Mouse (Mus musculus): ENCODE measurements around the gene Ggn. TPM values are rescaled to one million over a fixed set of nuclear protein-coding genes. Genes with fewer than 3 reads are reported as not detected.
"Not testable (repeated sequence)": the region's sequence is repeated elsewhere in the genome, so short reads cannot be mapped to it uniquely, and the experiment has no call there.

Ggn gene
- total and polyA plus RNA-seq, 3 experiments: 1.1 to 3.8 (median 1.7) TPM

DNA sequence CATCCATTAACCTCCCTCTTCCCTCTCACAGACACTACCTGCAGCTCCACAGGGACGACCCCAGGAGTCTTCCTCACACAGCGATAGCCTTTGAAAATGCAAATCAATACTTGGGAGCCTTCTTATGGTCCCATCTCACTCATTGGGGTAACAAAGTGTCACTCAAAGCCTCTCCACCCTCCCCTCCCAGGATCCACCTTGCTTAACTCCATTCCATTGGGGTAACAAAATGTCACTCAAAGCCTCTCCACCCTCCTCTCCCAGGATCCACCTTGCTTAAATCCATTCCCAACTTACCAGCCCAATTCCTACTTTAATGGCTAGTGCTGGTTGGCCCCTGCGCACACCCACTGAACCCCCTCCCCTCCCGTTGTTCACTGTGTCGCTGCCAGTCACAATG, 11.7 kb upstream of the Ggn start:
- no peak for DNase-seq

DNA sequence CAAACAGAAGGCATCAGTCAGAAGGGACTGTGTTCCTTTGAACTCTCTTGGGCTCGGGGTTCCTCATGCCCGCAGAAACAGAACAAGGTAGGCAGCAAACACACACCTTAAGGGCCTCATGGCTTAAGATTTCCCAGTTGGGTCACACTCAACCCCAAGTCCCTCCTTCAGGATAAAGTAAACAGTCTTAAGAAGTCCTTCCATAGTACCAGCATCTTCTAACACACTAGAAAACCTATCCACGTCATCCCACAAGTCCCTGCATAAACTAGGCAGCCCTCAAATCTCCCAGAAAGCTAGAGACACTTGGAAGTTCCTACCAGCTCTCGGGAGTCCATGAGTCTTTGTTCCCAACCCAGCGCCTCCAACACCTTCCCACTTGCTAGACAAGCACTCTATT, 7.7 kb upstream of the Ggn start:
- DNase-seq: no peak

DNA sequence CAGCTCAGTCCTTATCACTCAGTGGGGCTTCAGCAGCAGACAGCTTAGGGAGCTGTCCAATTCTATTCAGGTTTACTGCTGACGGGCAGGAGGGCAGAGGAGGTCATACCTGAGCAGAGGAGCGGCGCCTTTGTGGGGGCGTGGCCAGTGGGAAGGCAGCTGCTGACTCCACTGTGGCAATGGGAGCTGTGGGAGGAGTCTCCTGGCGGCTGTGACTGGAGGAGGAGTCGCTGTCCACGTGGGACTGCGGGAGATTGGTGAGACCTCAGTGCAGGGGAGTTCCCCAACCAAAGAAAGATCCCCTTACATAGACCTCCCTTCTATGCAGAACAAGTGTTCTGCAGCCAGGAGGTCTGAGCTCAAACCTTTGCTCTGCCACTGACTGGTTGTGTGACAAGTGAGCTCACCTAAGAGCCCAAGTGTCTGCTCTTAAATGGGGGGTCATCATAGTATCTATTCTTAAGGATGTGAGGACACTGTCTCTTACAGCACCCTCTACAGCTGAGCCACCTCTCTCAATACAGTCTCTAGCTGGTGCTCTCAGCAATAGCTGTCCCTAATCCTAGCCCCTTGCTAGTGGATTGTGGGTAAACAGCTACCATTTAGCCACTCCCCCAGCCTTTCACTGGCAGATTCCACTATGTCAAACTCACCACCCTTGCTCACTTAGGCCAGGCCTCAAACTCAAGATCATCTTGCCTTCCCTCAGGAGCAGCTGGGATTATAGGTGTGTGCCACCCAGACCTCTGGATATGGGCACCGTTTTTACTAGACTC, 7.1 kb upstream of the Ggn start:
- DNase-seq: peak; percentile 33

- DNase-seq: no peak
Measured at GRCm38 (mm10) chr7:29167656-29168055, 2.4 kb upstream of the Ggn start.

- no peak for DNase-seq
Measured at GRCm38 (mm10) chr7:29168121-29168695, 1.8 kb upstream of the Ggn start.

DNA sequence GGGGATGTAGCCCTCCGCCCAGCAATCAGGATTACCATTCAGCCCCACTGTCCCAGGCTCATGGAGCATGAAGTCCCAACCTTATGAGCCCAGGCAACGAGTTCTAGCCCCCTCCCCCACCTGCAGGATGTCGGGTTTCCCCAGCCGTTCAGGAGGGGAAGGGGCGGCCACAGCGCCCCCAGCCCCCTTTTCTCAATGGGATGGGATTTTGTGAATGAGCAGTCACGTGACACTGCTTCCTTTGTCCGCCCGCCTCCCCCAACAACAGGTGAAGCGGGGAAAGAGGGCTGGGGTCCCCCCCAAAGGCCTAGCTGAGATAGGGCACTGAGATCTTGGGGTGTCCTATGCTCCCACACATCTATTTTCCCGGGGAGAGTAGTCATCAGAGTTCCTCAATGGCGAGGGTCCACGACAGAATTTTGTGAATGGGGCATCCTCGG, 1.2 kb upstream of the Ggn start:
- no peak for DNase-seq

GRCm38 (mm10) chr7:29169231-29170065, 562 bp upstream of the Ggn start:
- DNase-seq: peak; percentile 90

DNA sequence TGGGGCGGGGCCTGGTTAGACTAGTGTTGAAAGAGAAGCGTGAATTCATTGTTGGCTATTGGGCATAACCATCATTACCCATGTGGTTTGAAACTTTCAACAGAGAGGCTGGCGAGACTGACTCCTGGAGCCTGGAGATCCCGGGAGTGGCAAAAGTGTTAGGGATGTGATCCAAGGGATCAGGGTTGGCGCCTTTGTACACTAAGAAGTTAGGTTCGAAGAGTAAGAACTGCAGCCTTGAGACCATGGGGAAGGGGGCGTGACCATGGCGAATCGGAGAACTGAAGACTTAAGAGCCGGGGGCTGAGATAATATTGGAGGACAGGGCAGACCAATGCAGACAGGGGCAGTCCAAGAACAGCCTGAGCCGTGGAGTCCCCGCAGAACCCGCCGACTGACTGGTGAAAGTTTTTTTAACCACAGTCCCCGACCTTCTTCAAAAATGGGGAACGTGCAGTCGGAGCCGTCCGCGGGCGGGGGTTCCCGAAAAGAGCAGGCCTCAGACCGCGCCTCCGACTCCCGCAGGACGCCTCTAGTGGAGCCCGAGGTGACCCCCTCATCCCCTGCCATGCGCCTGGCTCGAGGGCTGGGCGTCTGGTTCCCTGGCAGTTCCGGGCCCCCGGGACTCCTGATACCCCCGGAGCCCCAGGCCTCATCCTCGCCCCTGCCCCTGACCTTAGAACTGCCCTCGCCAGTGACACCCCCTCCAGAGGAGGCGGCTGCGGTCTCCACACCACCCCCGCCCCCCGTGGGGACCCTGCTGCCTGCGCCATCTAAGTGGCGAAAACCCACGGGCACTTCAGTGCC, 948 bp downstream of the Ggn start:
- DNase-seq: peak; percentile 17

GRCm38 (mm10) chr7:29171562-29172097, 1.6 kb downstream of the Ggn start:
- DNase-seq: no peak

GRCm38 (mm10) chr7:29172390-29173016, 2.5 kb downstream of the Ggn start:
- no peak for DNase-seq

GRCm38 (mm10) chr7:29178106-29178505, 8.1 kb downstream of the Ggn start:
- no peak for DNase-seq

DNA sequence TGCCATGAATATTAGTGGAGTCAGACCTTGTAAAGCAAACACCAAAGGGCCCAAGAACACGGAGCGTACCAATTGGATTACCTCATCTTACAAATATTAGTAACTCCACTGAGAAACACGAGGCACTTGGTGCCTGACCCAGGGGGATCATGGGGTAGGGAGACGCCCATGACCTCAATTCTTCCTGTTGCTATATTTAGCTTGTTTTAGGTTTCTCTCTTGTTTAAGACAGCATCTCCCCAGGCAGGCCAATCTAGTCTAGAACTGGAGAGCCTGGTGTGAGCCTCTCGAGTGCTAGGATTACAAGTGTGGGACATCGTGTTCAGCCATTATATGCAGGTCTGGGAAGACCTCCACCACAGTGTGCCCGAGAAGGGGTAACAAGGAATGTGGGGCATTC, 9.3 kb downstream of the Ggn start:
- no peak for DNase-seq

- DNase-seq: peak; percentile 98
Measured at GRCm38 (mm10) chr7:29180077-29180853, 10.3 kb downstream of the Ggn start, which contains the start of gene Psmd8. Psmd8 (minus strand) TSS chr7:29180701.

DNA sequence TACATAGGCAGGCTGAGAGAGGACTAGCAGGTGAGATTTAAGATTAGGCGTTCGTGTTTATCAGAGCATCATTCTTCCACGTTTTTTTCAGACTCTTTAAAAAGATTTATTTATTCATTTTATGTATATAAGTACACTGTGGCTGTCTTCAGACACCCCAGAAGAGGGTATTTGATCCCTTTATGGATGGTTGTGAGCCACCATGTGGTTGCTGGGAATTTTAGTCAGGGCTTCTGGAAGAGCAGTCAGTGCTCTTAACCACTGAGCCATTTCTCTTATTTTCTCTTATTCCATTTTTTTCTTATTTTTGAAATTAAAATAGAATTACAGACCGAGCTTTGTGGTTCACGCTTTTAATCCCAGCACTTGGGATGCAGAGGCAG, 10.8 kb downstream of the Ggn start:
- DNase-seq: no peak

- not testable (repeated sequence) for DNase-seq
Measured at GRCm38 (mm10) chr7:29181323-29181722, 11.3 kb downstream of the Ggn start.

- DNase-seq: not testable (repeated sequence)
Measured at GRCm38 (mm10) chr7:29194230-29194629, 24.2 kb downstream of the Ggn start.

DNA sequence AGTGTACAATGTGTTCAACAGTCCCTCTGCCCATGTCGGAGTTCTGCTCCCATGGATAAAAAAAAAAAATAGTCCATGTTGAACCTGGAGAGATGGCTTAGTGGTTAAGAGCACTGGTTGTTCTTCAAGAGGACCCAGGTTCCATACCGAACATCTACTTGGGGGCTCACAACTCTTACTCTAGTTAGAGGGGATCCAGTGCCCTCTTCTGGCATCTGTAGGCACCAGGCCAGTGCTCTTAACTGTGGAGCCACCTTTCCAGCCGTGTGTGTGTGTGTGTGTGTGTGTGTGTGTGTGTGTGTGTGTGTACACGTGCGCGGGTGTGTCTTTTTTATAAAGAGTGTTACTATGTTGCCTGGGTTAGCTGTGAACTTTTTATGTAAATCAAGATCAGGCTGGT, 32.6 kb downstream of the Ggn start:
- DNase-seq: no peak

GRCm38 (mm10) chr7:29211013-29211412, 41.0 kb downstream of the Ggn start:
- DNase-seq: not testable (repeated sequence)

DNA sequence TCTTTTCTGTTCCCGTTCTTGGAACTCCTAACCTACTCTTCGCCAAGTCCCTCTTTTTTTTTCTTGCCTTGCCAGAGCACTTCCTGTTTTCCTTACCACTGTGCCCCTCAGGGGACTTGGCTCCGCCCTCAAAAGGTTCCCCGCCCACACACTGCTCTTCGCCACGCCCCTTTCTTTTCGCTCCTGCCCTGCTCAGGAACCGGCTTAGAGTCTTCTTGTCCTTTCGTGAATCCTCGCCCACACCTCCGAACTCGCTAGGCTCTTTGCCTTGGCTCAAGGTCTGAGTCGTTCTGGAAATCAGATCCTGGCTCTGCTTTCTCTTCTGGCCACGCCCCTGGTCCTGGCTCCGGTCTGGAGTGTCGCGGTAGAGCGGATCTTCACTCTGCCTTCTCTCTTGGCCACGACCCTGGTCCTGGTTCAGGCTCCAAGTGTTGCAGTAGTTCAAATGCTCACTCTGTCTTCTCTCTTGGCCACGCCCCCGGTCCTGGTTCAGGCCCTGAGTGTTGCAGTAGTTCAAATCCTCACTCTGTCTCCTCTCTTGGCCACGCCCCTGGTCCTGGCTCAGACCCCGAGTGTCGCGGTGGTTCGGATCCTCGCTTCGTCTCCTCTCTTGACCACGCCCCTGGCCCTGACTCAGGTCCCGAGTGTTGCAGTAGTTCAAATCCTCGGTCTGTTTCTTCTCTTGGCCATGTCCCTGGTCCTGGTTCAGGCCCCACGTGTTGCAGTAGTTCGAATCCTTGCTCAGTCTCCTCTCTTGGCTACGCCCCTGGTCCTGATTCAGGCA, 41.6 kb downstream of the Ggn start:
- peak; percentile 89 for DNase-seq
